Mouse (Mus musculus): ENCODE measurements around the gene Ppp1r3g. TPM values are rescaled to one million over a fixed set of nuclear protein-coding genes. Genes with fewer than 3 reads are reported as not detected.

Ppp1r3g gene
- polyA plus RNA-seq, 3 experiments from 2014 or later, result 0.19 TPM; not detected in 2

DNA sequence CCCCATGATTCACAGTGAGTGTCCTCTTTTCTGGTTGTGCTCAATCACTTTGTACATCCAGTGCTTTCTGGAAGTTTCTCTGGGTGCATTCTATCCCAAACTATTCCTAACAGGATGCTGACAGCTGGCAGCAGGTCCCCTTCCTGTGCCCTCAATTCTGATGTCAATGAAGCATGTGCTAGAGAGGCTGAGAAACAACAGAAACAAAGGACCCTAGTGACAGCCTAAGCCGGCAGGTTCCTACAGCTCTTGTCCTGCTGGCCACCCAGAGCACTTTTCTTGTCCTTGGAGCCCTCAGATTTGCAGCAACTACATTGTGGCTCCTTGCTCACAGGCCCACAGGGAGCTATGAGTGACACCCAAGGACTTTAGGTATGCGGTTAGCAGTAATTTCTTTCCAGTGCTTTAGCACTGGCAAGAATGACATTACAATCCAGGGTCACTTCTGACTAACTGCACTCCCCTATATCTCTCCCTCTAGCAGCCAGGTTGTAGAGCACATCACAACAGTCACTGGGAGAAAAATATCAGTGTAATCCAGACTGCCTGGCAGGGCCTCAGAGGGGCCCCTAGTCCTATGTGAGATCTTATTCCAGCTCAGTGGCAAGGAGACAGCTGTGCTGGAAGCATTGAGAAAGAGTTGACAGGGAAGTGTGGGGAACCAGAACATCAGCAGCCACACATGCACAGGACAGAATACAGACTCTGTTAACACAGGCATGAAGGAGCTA is 37.2 kb downstream of the Ppp1r3g start:
- no peak for ATAC-seq

DNA sequence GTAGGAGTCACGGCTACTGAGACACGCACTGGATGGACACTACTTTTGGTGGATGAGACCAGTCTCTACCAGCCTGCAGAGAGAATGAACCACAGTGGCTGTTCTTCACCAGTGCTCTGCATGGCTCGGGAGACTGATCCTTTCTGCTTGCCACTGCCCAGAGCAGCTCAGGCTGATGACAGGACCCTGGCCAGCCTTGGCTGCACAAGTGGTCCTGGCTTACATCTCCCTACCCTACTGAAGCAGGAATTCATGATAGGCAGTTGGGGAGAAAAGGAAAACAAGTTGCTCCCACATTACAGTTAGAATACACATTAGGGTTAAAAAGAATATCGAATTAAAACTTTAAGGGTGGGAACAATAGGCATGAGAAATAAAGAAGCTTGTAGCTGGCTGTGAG is 39.0 kb downstream of the Ppp1r3g start:
- ATAC-seq, result no peak

- ATAC-seq, result no peak
These were observed 42.2 kb downstream of the Ppp1r3g start for GRCm38 (mm10) chr13:36000798-36001197.

DNA sequence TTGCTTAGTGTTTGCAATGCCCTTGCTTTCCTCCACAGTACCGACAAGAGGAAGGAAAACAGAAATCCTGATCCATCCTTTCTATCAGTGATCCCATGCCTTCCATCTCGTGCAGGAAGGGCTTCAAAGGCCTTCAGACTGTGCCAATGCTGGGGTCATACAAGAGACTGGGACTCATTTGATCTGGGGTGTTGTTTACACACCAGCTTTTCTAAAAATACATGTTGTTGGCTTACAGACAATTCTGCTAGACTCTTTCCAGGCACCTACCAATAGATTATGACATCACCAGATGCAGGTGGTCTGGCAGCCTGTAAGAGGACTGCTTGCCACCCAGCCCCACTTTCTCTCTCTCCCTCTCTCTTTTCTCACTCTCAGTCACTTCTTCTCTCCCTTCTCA is 51.3 kb downstream of the Ppp1r3g start:
- no peak for ATAC-seq

DNA sequence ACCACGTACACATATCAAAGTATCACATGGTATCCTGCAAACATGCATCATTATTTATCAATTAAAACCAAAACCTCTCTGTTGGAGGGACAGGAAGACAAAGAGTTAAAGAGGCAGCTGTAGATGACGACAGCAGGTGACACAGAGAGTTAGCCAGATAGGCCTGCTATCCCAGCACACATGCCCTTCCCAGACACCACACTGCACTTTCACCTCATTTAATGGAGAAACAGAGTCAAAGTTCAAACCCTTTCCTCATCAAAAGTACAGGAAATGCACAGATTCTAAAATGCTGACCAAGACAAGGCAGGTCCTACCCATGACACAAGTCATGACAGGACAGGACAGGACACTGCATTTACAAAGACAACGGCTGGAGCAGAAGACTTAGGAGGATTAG is 57.0 kb downstream of the Ppp1r3g start:
- no peak for ATAC-seq

DNA sequence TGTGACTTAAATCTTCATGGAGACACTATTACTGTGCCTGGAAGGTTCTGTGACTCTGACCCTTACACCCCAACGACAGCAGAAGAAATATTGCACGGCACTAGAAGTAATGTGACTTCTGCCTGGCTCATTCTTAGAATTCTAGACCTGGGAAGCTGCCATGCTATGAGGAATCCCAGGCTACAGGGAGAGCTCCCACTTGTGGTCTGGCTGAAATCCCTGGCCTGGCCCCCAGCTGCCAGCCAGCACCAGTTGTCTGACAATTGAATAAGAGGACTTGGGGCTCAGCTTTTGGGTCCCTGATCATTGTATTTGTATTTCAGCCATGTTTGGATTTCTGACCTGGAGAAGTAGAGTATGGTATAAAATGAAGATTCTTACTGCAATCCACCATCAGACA is 59.4 kb downstream of the Ppp1r3g start:
- ATAC-seq, result no peak

- peak; percentile 35 for ATAC-seq
These were observed 61.0 kb downstream of the Ppp1r3g start for GRCm38 (mm10) chr13:36019309-36020274.

Other genes with a start within 250 kb of the Ppp1r3g start
- 1 to 10 TPM; 4.9 to 8.5 (median 8.0) TPM for gene Rpp40, start 52.5 kb upstream of the Ppp1r3g start, polyA plus RNA-seq (2017; shearing (Covaris generic))
- gene Fars2, start 158.6 kb downstream of the Ppp1r3g start, polyA plus RNA-seq (2017; shearing (Covaris generic)), result 10 to 100 TPM; 23.4 to 41.3 (median 30.9) TPM
- gene Lyrm4, start 158.7 kb downstream of the Ppp1r3g start, polyA plus RNA-seq (2017; shearing (Covaris generic)), result 10 to 100 TPM; 23.0 to 46.0 (median 23.9) TPM